Mouse (Mus musculus): Measurements from ENCODE around the gene Olfr1208. TPM values are rescaled to one million over a fixed set of nuclear protein-coding genes. Genes with fewer than 3 reads are reported as not detected.

Olfr1208 gene
- polyA plus RNA-seq (2016; fragmentation: Nextera tagmentation; extraction: Ambion mirVana), result not detected in 2 replicates

DNA sequence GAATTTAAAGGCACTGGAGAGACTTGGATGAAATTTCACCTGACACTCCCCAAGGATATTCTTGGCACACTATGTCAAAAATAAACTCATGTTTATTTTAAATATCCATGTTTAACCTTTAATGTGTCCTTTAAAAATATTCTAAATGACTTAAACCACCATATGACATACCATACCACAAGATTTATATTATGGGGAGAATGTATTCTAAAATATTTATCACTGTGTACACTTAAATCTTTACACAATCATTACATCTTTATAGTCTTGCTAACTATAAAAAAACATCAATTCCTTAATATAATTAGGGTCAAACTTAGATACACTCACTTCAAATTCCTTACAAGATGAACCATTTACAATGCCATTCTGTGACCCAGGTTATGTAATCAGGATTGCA lies at the start of gene Olfr1208:
TSS of gene Olfr1208 (minus strand) at position 101 of the 400 bp plus-strand sequence.
- Histone ChIP-seq H3K36me3 (no peaks in the 10 kb centered on the region), H3K27ac (no peak within 1 kb of the TSS), H3K27me3 (no peaks in the 10 kb centered on the region), H3K9me3 (no peaks in the 10 kb centered on the region), H3K4me1 (replicated peaks) (no peaks in the 10 kb centered on the region), H3K9ac (replicated peaks) (no peak within 1 kb of the TSS), H3K4me2 (no peak within 1 kb of the TSS), H3K4me3 (replicated peaks) (no peak within 1 kb of the TSS)
- ATAC-seq (ENCODE audit: insufficient number of reproducible peaks, insufficient read depth, low FRiP score, low TSS enrichment, low read depth), result no peak

DNA sequence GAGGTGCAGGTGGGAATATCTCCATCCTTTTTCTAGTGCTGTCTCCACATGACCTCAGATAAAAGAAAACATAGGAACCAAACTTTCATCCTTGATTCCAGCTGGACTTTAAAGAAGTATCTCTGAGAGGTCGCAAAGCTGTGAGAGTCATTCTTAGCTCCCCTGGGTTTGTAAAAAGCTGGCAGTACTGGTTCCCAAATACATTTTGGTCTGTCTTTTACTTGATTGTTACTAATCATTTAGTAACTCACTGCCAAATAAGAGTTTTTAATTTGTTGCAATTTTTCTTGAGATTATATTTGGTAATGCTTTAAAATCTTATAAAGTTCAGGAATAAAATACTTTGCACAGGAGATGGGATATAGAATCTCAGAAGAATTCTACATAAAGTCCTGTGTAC lies 35.9 kb upstream of the Olfr1208 start, which contains the start of gene Olfr1211:
TSS of gene Olfr1211 (minus strand) at position 101 of the 400 bp plus-strand sequence.
- Histone ChIP-seq H3K4me1 (replicated peaks) (no peaks in the 10 kb centered on the region), H3K4me3 (replicated peaks) (no peak within 1 kb of the TSS), H3K27ac (no peak within 1 kb of the TSS), H3K9me3 (no peaks in the 10 kb centered on the region), H3K9ac (replicated peaks) (no peak within 1 kb of the TSS), H3K27me3 (no peaks in the 10 kb centered on the region), H3K4me2 (no peak within 1 kb of the TSS), H3K36me3 (no peaks in the 10 kb centered on the region)
- ATAC-seq (ENCODE audit: insufficient number of reproducible peaks, insufficient read depth, low FRiP score, low TSS enrichment, low read depth), result no peak
- 91% methylated on average over 1 of the region's 1 CpGs for WGBS

DNA sequence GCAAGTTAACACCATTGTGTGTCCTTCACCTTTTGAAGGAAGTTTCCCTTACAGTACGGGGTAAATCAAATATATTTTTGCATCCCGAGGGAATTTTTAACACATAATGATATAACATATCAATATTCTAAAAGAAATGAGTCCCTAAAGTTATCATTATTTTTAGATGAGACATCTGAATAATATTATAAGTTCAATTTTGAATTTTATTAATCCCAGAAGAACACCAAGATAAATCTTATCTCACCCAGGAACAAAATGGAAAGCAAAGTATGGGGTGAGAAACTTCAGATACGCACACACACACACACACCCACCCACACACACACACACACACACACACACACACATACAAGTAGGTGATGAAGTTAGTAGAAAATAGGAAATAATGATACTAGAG lies 12.9 kb upstream of the Olfr1208 start, which contains the start of gene Olfr1209:
TSS of gene Olfr1209 (minus strand) at position 101 of the 400 bp plus-strand sequence.
- H3K4me3 ChIP-seq (replicated peaks), result no peak within 1 kb of the TSS
- WGBS, result 89% methylated on average over 3 of the region's 3 CpGs
- H3K36me3 ChIP-seq, result no peaks in the 10 kb centered on the region
- no peak for ATAC-seq (ENCODE audit: insufficient number of reproducible peaks, insufficient read depth, low FRiP score, low TSS enrichment, low read depth)
- H3K4me1 ChIP-seq (replicated peaks), result no peaks in the 10 kb centered on the region
- no peak within 1 kb of the TSS for H3K9ac ChIP-seq (replicated peaks)
- no peak within 1 kb of the TSS for H3K4me2 ChIP-seq
- no peak within 1 kb of the TSS for H3K27ac ChIP-seq
- no peaks in the 10 kb centered on the region for H3K9me3 ChIP-seq
- H3K27me3 ChIP-seq, result no peaks in the 10 kb centered on the region

GRCm38 (mm10) chr2:88862931-88863330 lies 39.2 kb downstream of the Olfr1208 start, which contains the start of gene Olfr1206:
Olfr1206 (plus strand) TSS chr2:88863231.
- H3K9ac ChIP-seq (replicated peaks), result no peak within 1 kb of the TSS
- WGBS, result 81% methylated on average over 2 of the region's 2 CpGs
- H3K4me2 ChIP-seq, result no peak within 1 kb of the TSS

DNA sequence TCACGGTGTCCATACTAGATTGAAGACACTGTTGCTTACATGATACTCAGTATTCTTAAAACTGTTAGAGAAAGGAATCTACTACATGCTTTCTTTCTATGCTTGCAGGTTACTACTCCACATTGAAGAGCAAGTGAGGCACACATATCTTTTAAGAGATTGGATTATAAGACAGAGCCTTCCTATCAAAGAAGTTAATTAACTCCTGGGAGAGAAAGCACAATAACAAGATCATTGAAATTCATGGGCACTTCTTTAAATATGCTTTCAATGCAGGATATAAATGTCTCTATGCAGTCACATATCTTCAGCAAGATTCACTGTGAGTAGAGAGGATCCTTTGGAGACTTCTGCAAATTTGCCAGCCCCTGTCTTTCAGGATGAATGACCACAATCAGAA lies 53.1 kb downstream of the Olfr1208 start, which contains the start of gene Olfr1204:
TSS of gene Olfr1204 (plus strand) at position 301 of the 400 bp plus-strand sequence.
- 88% methylated on average over 1 of the region's 1 CpGs for WGBS
- Histone ChIP-seq H3K27me3 (no peaks in the 10 kb centered on the region), H3K9me3 (no peaks in the 10 kb centered on the region), H3K27ac (no peak within 1 kb of the TSS), H3K9ac (replicated peaks) (no peak within 1 kb of the TSS), H3K4me3 (replicated peaks) (no peak within 1 kb of the TSS), H3K4me1 (replicated peaks) (no peaks in the 10 kb centered on the region), H3K4me2 (no peak within 1 kb of the TSS), H3K36me3 (no peaks in the 10 kb centered on the region)
- ATAC-seq (ENCODE audit: insufficient number of reproducible peaks, insufficient read depth, low FRiP score, low TSS enrichment, low read depth), result no peak

More at GRCm38 (mm10) chr2:88862931-88863330, 39.2 kb downstream of the Olfr1208 start, which contains the start of gene Olfr1206:
- no peaks in the 10 kb centered on the region for H3K36me3 ChIP-seq
- no peaks in the 10 kb centered on the region for H3K4me1 ChIP-seq (replicated peaks)
- no peaks in the 10 kb centered on the region for H3K27me3 ChIP-seq
- no peak within 1 kb of the TSS for H3K4me3 ChIP-seq (replicated peaks)
- ATAC-seq (ENCODE audit: insufficient number of reproducible peaks, insufficient read depth, low FRiP score, low TSS enrichment, low read depth), result no peak
- H3K9me3 ChIP-seq, result no peaks in the 10 kb centered on the region
- no peak within 1 kb of the TSS for H3K27ac ChIP-seq

Other genes starting within 250 kb of the Olfr1208 start
- not detected in 2 replicates for gene Olfr1193, start 226.7 kb downstream of the Olfr1208 start, polyA plus RNA-seq (2016; fragmentation: Nextera tagmentation; extraction: Ambion mirVana)
- gene Olfr1195, start 213.1 kb downstream of the Olfr1208 start, polyA plus RNA-seq (2016; fragmentation: Nextera tagmentation; extraction: Ambion mirVana), result not detected in 2 replicates
- gene Olfr1196, start 197.7 kb downstream of the Olfr1208 start, polyA plus RNA-seq (2016; fragmentation: Nextera tagmentation; extraction: Ambion mirVana), result not detected in 2 replicates
- gene Olfr1197, start 169.9 kb downstream of the Olfr1208 start, polyA plus RNA-seq (2016; fragmentation: Nextera tagmentation; extraction: Ambion mirVana), result not detected in 2 replicates
- gene Olfr1198, start 150.9 kb downstream of the Olfr1208 start, polyA plus RNA-seq (2016; fragmentation: Nextera tagmentation; extraction: Ambion mirVana), result not detected in 2 replicates
- gene Olfr1199, start 141.8 kb downstream of the Olfr1208 start, polyA plus RNA-seq (2016; fragmentation: Nextera tagmentation; extraction: Ambion mirVana), result not detected in 2 replicates
- not detected in 2 replicates for gene Olfr1200, start 131.8 kb downstream of the Olfr1208 start, polyA plus RNA-seq (2016; fragmentation: Nextera tagmentation; extraction: Ambion mirVana)
- not detected in 2 replicates for gene Olfr1201, start 109.3 kb downstream of the Olfr1208 start, polyA plus RNA-seq (2016; fragmentation: Nextera tagmentation; extraction: Ambion mirVana)
- 0.05 TPM in 1 of 2 replicates, not detected in the other for gene Olfr1202, start 87.8 kb downstream of the Olfr1208 start, polyA plus RNA-seq (2016; fragmentation: Nextera tagmentation; extraction: Ambion mirVana)
- not detected in 2 replicates for gene Olfr1205, start 72.6 kb downstream of the Olfr1208 start, polyA plus RNA-seq (2016; fragmentation: Nextera tagmentation; extraction: Ambion mirVana)
- gene Olfr1204, start 53.0 kb downstream of the Olfr1208 start, polyA plus RNA-seq (2016; fragmentation: Nextera tagmentation; extraction: Ambion mirVana), result not detected in 2 replicates
- not detected in 2 replicates for gene Olfr1206, start 39.1 kb downstream of the Olfr1208 start, polyA plus RNA-seq (2016; fragmentation: Nextera tagmentation; extraction: Ambion mirVana)
- gene Olfr1209, start 12.8 kb upstream of the Olfr1208 start, polyA plus RNA-seq (2016; fragmentation: Nextera tagmentation; extraction: Ambion mirVana), result not detected in 2 replicates
- not detected in 2 replicates for gene Olfr1211, start 35.8 kb upstream of the Olfr1208 start, polyA plus RNA-seq (2016; fragmentation: Nextera tagmentation; extraction: Ambion mirVana)
- gene Olfr1212, start 51.7 kb upstream of the Olfr1208 start, polyA plus RNA-seq (2016; fragmentation: Nextera tagmentation; extraction: Ambion mirVana), result not detected in 2 replicates
- not detected in 2 replicates for gene Gm13762, start 78.0 kb upstream of the Olfr1208 start, polyA plus RNA-seq (2016; fragmentation: Nextera tagmentation; extraction: Ambion mirVana)
- gene Olfr1214, start 90.3 kb upstream of the Olfr1208 start, polyA plus RNA-seq (2016; fragmentation: Nextera tagmentation; extraction: Ambion mirVana), result not detected in 2 replicates
- not detected in 2 replicates for gene Olfr1215, start 104.7 kb upstream of the Olfr1208 start, polyA plus RNA-seq (2016; fragmentation: Nextera tagmentation; extraction: Ambion mirVana)
- not detected in 2 replicates for gene Olfr1216, start 116.0 kb upstream of the Olfr1208 start, polyA plus RNA-seq (2016; fragmentation: Nextera tagmentation; extraction: Ambion mirVana)
- gene Olfr1217, start 129.8 kb upstream of the Olfr1208 start, polyA plus RNA-seq (2016; fragmentation: Nextera tagmentation; extraction: Ambion mirVana), result not detected in 2 replicates
- not detected in 2 replicates for gene Olfr1218, start 158.9 kb upstream of the Olfr1208 start, polyA plus RNA-seq (2016; fragmentation: Nextera tagmentation; extraction: Ambion mirVana)
- gene Olfr1219, start 181.2 kb upstream of the Olfr1208 start, polyA plus RNA-seq (2016; fragmentation: Nextera tagmentation; extraction: Ambion mirVana), result not detected in 2 replicates
- gene Olfr1220, start 204.5 kb upstream of the Olfr1208 start, polyA plus RNA-seq (2016; fragmentation: Nextera tagmentation; extraction: Ambion mirVana), result not detected in 2 replicates
- not detected in 2 replicates for gene Olfr1221, start 215.0 kb upstream of the Olfr1208 start, polyA plus RNA-seq (2016; fragmentation: Nextera tagmentation; extraction: Ambion mirVana)
- gene Olfr1222, start 230.7 kb upstream of the Olfr1208 start, polyA plus RNA-seq (2016; fragmentation: Nextera tagmentation; extraction: Ambion mirVana), result not detected in 2 replicates
- gene Olfr1223, start 249.2 kb upstream of the Olfr1208 start, polyA plus RNA-seq (2016; fragmentation: Nextera tagmentation; extraction: Ambion mirVana), result not detected in 2 replicates

Data from limb, embryonic 12.5 days (tissue).